Mouse (Mus musculus) liver, embryonic 14.5 days (tissue): ENCODE data around the gene Dcakd. TPM values are rescaled to one million over a fixed set of nuclear protein-coding genes. Genes with fewer than 3 reads are reported as not detected.

Source experiments
- ATAC-seq: fragments of 200-750 bp; cut with Nextera tagmentation; 2 replicates; pipeline ENCODE4 v1.8.0; 2017; ENCODE audit warnings: moderate number of reproducible peaks, mild to moderate bottlenecking, moderate library complexity; ENCODE audit not compliant: insufficient read depth
- DNase-seq, 3 experiments: peaks; one replicate each; pipeline ENCODE4 v3.0.0-alpha.2; 2012 to 2013; ENCODE audit warnings: low read depth in 3 of 3, low spot score in 3 of 3
- H3K27ac ChIP-seq: fragments of 300-500 bp; sonication (generic); 2 replicates; pipeline ENCODE4 v1.5.1; 2014; ENCODE audit warnings: moderate library complexity, mild to moderate bottlenecking, control low read depth, inconsistent platforms
- H3K27me3 ChIP-seq: fragments of 300-500 bp; sonication (generic); 2 replicates; pipeline ENCODE4 v1.6.1; 2014; ENCODE audit warnings: mild to moderate bottlenecking, low read length, moderate library complexity; ENCODE audit not compliant: control insufficient read depth, insufficient read depth
- H3K36me3 ChIP-seq: fragments of 300-500 bp; sonication (generic); replicated peaks from 2 replicates; pipeline ENCODE4 v1.6.1; 2014; ENCODE audit warnings: low read depth; ENCODE audit not compliant: control insufficient read depth, insufficient read depth
- H3K4me1 ChIP-seq, 2 experiments: fragments of 200-500 bp in 1 of 2; fragments of 300-500 bp in 1 of 2; sonication (generic) in 1 of 2; replicated peaks; 2 replicates each; pipeline ENCODE4 v1.6.1; 2012 to 2014; ENCODE audit warnings: antibody characterized with exemption in 1 of 2, inconsistent platforms in 1 of 2, low read length in 1 of 2; ENCODE audit not compliant: control insufficient read depth in 2 of 2, insufficient read depth in 2 of 2
- H3K4me2 ChIP-seq: fragments of 300-500 bp; sonication (generic); 2 replicates; pipeline ENCODE4 v1.6.1; 2014; ENCODE audit warnings: low read depth, mild to moderate bottlenecking, control low read depth, moderate library complexity
- H3K4me3 ChIP-seq, 2 experiments: fragments of 200-500 bp in 1 of 2; fragments of 300-500 bp in 1 of 2; sonication (generic) in 1 of 2; 2 replicates each; pipeline ENCODE4 v1.5.1; 2012 to 2014; ENCODE audit warnings: low read depth in 2 of 2, low read length in 2 of 2, mild to moderate bottlenecking in 2 of 2, control low read depth in 1 of 2, inconsistent platforms in 1 of 2, moderate library complexity in 1 of 2; ENCODE audit not compliant: insufficient read depth in 1 of 2
- H3K9ac ChIP-seq: fragments of 300-500 bp; sonication (generic); replicated peaks from 2 replicates; pipeline ENCODE4 v1.6.1; 2014; ENCODE audit warnings: mild to moderate bottlenecking, control low read depth, moderate library complexity
- H3K9me3 ChIP-seq: fragments of 300-500 bp; sonication (generic); 2 replicates; pipeline ENCODE4 v1.6.1; 2016; ENCODE audit warnings: low read length, mixed read lengths; ENCODE audit not compliant: control insufficient read depth
- CTCF ChIP-seq: IDR thresholded peaks from 2 replicates; pipeline ENCODE4 v1.5.1; 2016; ENCODE audit warnings: antibody characterized with exemption, low read depth, control low read depth
- EP300 ChIP-seq: IDR thresholded peaks from 2 replicates; pipeline ENCODE4 v1.6.1; 2016; ENCODE audit warnings: antibody characterized with exemption, low read depth
- WGBS: fragments of 180-500 bp; shearing (Covaris S2); extraction: QIAGEN DNeasy Blood & Tissue Kit; methylation state at CpG from one replicate; pipeline ENCODE4 v1.1.7; 2014; ENCODE audit not compliant: insufficient replicate concordance; 5-methylcytosine and 5-hydroxymethylcytosine counted together
- polyA plus RNA-seq, 2 experiments: library from polyadenylated mRNA; depleted of rRNA in 1 of 2; stranded (reverse) in 1 of 2; unstranded in 1 of 2; fragments of >200 nt; fragmentation: Nextera tagmentation in 1 of 2; extraction: Ambion mirVana in 1 of 2; gene quantifications; 2 replicates each; pipeline versions ENCODE4 v1.2.1 to v1.2.3; 2012 to 2014

Dcakd gene
- polyA plus RNA-seq, 2 experiments: 25.1 to 25.7 TPM

- Histone ChIP-seq H3K9ac (no peak overlapping the region), H3K27me3 (no peaks in the 10 kb centered on the region), H3K4me2 (no peak overlapping the region), H3K36me3 (peaks cover 62% of the 10 kb centered on the region), H3K4me1 (no peaks in the 10 kb centered on the region), H3K9me3 (no peaks in the 10 kb centered on the region), H3K4me3 (no peak overlapping the region), H3K27ac (no peak overlapping the region)
- TF ChIP-seq CTCF (peak; percentile 87), EP300 (no peak)
- ATAC-seq (no peak), DNase-seq (peak; percentile 55 to 64 (median 55))
- 47% methylated on average over 6 of the region's 6 CpGs for WGBS
Measured at GRCm38 (mm10) chr11:103054798-103055197, 26.7 kb upstream of the Dcakd start.

- DNase-seq: no peak
- Histone ChIP-seq H3K4me3 (no peak overlapping the region), H3K4me2 (no peak overlapping the region), H3K4me1 (no peaks in the 10 kb centered on the region), H3K27ac (no peak overlapping the region), H3K36me3 (peaks cover 54% of the 10 kb centered on the region), H3K9me3 (no peaks in the 10 kb centered on the region), H3K27me3 (no peaks in the 10 kb centered on the region), H3K9ac (no peak overlapping the region)
- no peak for ATAC-seq
- WGBS: 83% methylated on average over 18 of the region's 18 CpGs
- TF ChIP-seq CTCF: no peak
- TF ChIP-seq EP300: no peak
Measured at GRCm38 (mm10) chr11:103053191-103054076, 25.3 kb upstream of the Dcakd start.

- Histone ChIP-seq H3K4me3 (no peak overlapping the region), H3K9me3 (no peaks in the 10 kb centered on the region), H3K4me1 (no peaks in the 10 kb centered on the region), H3K27me3 (no peaks in the 10 kb centered on the region), H3K27ac (no peak overlapping the region), H3K9ac (no peak overlapping the region), H3K36me3 (peaks cover 49% of the 10 kb centered on the region), H3K4me2 (no peak overlapping the region)
- ATAC-seq (no peak), DNase-seq (no peak)
- WGBS: 83% methylated on average over 6 of the region's 6 CpGs
- TF ChIP-seq EP300: no peak
- TF ChIP-seq CTCF: no peak
Measured at GRCm38 (mm10) chr11:103052078-103052477, 23.9 kb upstream of the Dcakd start.

GRCm38 (mm10) chr11:103051249-103051691 is 23.1 kb upstream of the Dcakd start:
- WGBS: 68% methylated on average over 8 of the region's 8 CpGs
- no peak overlapping the region for H3K9ac ChIP-seq
- no peaks in the 10 kb centered on the region for H3K4me1 ChIP-seq
- H3K36me3 ChIP-seq: peaks cover 47% of the 10 kb centered on the region
- H3K9me3 ChIP-seq: no peaks in the 10 kb centered on the region
- no peak overlapping the region for H3K4me2 ChIP-seq
- DNase-seq: no peak
- no peak overlapping the region for H3K27ac ChIP-seq
- no peaks in the 10 kb centered on the region for H3K27me3 ChIP-seq
- no peak overlapping the region for H3K4me3 ChIP-seq
- no peak for TF ChIP-seq CTCF
- no peak for TF ChIP-seq EP300
- ATAC-seq: no peak

- peaks cover 41% of the 10 kb centered on the region for H3K36me3 ChIP-seq
- no peak for DNase-seq
Measured at GRCm38 (mm10) chr11:103050153-103050552, 22.0 kb upstream of the Dcakd start.

More at GRCm38 (mm10) chr11:103050153-103050552, 22.0 kb upstream of the Dcakd start:
- no peak overlapping the region for H3K4me3 ChIP-seq
- no peak for TF ChIP-seq EP300
- TF ChIP-seq CTCF: no peak
- no peaks in the 10 kb centered on the region for H3K9me3 ChIP-seq
- no peaks in the 10 kb centered on the region for H3K27me3 ChIP-seq
- no peak overlapping the region for H3K27ac ChIP-seq
- no peak for ATAC-seq
- H3K9ac ChIP-seq: no peak overlapping the region
- H3K4me2 ChIP-seq: no peak overlapping the region
- WGBS: 91% methylated on average over 9 of the region's 9 CpGs
- H3K4me1 ChIP-seq: no peaks in the 10 kb centered on the region
